Mouse (Mus musculus) cerebellum, postnatal 36 days (tissue): ENCODE data around the gene Arid3a.
"Not testable (repeated sequence)": the region's sequence is repeated elsewhere in the genome, so short reads cannot be mapped to it uniquely, and the experiment has no call there.

Experiments
- DNase-seq, 2 experiments: peaks; one replicate each; pipeline ENCODE4 v3.0.0; 2021 to 2022; ENCODE audit warnings: mixed read lengths in 2 of 2

The Arid3a gene

DNA sequence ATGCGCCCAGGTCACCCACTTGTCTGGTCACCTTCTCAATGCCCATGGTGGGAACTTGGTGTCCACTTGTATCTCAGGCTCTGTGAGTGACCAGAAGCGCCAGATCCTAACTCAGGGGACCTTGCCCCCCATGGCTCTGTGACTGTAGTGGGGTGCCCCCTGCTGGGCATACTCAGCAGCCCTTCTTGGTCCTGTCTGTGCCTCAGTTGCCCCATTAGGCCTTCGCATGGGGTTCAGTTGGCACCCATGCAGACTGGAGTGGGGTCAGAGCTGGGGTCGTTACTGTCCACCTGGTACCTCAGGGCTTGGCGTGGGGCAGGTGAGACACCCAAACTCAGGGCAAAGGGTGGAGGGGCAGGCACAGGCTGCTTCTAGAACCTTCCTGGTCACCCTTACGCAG is 27.1 kb downstream of the Arid3a start:
- DNase-seq = no peak

DNA sequence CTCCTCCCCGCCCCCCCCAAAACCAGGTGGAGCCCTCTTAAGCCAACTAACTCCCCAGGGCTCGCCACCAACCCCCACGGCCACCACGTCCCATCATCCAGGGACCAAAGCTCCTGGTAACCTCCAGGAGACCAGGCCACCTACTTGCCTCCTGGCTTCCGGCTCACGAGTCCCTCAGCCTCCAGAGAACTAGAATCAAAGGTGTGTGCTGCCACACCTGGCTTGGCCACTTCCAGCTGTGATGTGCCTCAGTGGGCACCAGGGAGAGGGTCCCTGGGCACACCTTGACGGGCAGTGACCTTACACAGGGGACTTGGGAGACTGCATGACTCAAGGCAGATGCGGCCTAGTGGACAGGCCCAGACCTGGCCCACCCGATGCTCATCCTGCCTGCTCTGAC is 28.8 kb downstream of the Arid3a start:
- no peak for DNase-seq

DNA sequence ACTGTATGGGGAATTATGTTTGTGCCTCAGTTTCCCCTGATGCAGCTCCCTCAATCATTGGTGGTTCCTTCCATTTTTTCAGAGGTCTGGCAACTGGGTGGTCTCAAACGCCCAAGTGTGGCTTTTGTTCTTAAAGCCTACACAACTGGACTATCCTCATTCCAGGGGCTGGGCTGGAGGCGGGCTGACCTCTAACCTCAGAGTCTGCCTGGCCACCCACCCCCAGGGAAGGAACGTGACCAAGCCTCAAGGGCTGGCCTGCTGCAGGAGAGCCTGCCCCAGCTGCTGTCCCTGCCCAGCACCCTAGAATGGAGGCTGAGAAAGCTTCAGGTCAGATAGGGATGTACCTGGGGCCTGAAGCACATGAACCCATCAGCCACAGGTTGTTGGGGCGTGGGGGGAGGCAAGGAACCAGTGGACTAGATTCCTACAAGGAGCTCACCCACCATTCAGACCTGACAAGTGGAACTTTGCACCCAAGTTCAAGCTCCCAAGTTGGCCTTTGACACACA is 29.9 kb downstream of the Arid3a start:
- no peak for DNase-seq

DNA sequence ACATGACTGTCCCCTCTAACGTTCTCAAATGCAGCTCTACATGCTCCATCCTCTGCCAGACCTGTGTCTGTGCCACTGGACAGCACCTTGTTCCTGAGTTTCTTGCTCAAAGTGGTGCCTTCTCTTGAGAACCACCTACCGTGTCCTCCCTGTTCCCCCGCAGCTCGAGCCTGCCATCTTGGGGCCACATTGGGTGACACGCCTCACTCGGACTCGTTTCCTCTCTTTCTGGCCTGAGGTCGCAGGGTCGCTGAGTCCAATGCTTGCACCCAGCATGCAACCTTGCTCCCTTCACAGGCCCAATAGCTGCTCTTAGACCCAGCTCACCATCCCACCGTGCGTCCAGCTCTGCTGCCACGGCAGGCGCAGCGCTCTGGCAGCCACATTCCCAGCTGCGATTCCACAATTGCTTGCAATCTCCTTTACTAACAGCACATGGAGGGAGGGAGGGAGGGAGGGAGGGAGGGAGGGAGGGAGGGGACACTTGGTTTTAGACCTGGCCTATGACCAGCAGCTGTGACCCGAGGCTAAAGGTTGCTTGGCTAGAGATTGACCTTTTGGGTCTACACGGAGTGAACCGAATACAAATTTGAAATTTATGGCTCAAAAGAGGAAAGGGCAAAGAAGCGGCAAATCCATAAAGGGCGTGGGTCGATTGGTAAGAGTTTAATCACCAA is 31.4 kb downstream of the Arid3a start:
- peak; percentile 81 to 83 for DNase-seq

DNA sequence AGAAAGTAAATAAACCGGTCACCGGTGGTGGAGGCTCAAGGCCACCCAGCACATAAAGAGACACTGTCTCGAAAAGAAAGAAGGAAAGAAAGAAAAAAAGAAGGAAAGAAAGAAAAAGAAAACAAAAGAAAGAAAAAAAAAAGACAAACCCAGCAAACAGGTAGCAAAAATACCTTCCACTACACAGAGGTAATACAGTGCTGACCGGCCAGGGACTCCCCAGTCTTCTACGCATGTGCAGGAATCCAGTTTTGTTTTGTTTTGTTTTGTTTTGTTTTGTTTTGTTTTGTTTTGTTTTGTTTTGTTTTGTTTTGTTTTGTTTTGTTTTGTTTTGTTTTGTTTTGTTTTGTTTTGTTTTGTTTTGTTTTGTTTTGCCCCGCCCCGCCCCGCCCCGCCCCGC is 32.6 kb downstream of the Arid3a start:
- DNase-seq = not testable (repeated sequence)

DNA sequence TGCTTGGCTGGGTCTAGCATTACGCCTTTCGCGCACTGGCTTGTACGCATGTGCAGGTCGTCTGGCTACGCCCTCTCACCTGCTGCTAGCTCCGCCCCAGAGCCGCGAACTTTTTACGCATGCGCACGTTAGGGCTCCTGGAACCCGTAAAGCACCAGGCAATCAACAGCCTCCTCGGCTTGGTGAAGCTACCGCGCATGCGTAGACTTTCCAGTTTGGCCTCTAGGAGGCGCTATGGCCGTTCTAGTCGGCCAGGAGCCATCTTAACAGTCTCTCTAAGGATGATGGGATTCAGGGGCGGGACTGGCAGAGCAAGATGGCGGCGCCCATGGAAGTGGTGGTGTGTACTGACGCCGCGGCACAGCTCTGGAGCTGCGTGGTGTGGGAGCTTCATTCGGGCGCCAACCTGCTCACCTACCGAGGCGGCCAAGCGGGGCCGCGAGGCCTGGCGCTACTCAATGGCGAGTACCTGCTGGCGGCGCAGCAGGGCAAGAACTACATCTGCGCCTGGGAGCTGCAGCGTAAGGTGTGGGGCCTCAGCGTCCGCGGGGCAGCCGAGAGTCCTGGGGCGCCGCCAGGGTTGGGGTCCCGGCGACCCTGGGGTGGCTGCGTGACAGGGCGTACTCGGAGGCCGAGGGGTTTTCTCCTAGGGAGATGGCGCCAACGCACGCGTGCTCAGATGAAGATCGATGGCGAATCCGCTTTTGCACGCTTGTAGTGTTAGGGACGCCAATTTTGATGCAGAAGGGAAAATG is 33.2 kb downstream of the Arid3a start, which contains the start of gene Wdr18:
TSS of gene Wdr18 (plus strand) at position 306 of the 755 bp plus-strand sequence.
- DNase-seq = peak; percentile 99 to 100

DNA sequence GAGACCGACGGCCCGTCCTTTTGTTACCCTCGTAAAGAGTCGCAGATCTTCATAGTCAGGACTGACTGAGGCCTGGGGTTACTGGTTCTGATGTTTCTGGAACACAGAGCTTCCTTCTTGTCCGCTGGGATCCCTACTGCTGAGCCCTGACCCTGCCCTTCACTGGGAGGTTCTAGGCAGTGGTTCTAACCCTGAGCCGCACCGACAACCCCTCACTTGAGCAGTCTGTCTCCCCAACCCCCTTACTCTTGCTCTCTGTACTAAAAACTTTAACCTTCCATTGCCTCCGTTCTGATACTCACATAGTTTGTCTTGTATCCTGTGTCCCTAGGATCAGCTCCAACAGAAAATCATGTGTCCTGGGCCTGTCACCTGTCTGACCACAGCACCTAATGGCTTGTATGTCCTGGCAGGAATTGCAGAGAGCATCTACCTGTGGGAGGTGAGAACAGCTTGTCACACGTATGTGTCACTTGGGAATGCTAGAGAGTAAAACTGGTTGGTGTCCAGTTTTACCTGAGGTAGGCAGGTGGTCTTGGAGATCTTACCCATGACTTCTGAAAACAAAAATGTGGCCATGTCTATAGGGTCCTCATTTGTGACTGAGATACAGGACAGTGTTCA is 33.9 kb downstream of the Arid3a start:
- no peak for DNase-seq

DNA sequence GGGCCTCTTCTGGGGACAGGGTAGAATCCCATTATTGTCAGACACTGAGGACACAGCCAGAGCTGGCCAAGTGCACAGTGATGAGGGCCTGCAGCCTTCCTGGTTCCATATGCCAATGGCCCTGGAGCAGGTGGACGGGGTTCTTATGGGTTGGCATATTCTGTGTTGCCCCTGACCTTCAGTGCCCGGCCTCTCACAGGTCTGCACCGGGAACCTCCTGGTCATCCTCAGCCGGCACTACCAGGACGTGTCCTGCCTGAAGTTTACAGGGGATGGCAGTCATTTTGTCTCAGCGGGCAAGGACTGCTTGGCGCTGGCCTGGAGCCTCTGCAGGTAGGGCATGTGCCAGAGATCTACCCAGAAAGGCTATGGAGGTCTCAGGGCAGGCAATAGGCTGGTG is 37.9 kb downstream of the Arid3a start:
- DNase-seq = no peak

DNA sequence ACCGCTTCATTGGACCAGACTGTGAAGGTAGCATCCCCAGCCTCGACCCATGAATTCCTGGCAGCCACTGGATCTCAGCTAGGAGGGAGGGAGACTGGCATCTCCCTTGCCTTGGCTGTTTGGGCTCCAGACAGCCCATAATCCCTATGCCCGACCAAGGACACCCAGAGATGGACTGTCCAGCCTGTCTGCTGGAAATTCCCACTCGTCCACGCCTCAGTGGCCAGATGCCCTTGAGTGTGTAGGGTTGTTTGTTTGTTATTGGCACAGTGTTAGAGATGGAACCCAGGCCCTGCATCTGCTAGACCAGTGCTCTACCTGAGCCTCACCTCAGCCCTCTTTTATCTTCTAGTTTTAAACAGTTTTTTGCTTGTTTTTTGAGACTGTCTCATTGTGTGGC is 38.5 kb downstream of the Arid3a start:
- no peak for DNase-seq

DNA sequence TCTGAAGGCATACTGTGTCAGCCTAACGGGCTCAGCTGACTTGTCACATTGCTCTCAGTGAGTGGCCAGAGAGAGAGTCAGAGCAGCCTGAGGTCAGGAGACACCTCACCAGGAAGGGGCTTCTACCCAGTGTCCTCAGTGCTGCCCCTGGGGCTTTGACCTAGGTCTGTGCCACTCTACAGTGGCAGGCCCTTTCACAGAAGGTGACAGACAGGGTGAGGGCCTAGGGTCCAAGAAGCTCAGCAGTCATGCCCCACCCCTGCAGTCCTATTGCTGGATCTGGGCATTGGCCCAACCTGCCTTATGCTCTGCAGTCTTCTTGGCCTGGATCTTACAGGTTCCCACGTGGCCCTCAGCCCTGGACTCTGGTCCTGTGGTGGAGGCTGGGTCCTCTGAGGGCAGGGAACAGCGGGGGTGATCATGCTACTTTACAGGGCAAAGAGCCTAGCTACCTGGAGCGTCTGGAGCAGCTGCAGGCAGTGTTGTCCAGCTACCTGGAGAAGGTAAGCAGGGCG is 40.1 kb downstream of the Arid3a start:
- DNase-seq = peak; percentile 67 to 72

DNA sequence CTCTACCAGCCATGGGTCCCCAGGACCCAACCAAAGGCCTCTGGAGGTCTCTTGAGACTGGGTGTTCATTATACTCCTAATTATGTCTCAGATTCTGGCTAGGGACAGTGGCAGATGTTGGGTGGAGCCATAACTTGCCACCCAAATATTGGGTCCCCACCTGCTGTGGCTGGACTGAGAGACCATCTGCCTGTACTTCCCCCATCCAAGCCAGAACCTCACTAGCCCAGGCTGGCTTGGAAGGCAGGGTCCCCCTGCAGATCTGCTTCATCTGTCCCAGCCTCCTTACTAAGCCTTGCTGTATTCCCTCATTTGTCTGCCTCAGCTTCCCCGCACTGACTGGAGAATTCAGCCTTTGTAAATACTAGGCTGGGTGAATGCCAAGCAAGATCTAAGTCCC is 41.3 kb downstream of the Arid3a start:
- no peak for DNase-seq

DNA sequence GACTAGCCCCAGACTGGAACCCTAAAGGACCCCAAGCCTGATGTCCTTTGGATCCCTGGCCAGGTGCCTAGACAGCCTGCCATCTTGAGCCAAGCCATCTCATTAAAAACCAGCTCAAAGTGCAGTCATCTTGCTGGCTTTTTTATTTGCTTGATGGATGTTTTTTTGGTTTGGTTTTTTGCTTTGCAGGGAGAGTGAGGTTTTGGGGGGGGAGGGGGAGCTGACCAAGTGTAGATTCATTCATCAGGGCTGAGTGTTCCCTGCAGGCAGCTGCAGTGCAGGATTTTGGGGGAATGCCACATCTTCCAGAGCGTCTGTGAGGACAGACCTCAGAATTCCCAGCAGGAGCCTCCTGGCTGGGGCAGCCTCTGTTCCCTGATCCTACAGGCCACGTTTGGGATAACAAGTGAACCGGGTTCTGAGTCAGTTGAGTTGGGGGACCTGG is 42.3 kb downstream of the Arid3a start:
- DNase-seq = no peak

DNA sequence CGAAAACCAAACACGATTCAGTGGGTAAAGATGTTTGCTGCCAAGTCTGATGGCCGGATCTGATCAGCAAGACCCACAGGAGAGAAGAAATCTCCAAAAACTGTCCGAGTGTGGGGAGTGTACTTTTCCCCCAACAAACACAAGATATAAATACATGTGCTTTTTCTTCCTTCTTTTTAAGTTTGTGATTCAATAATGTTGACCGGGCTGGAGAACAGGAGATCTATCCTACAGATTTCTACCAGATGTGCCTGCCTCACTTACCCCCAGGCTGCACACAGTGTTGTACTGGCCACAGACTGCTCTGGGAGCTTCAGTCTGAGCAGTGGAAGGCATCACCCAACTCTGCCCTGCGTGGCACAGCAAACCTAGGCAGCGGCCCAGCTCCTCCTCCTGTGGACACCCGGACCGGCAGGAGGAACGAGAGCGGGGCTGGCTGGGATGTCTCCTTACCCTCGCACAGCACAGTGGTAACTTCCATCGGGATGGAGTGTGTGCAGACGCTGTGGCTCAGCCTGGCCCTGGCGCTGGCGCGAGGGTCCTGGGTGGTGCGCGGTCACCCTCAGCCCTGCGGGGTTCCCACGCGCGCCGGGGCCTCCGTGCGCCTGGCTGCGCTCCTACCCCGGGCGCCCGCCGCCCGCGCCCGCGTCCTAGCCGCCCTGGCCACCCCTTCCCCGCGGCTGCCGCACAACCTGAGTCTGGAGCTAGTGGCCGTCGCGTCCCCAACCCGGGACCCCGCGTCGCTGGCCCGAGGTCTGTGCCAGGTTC is 43.8 kb downstream of the Arid3a start, which contains the start of gene Grin3b:
TSS of gene Grin3b (plus strand) at position 301 of the 768 bp plus-strand sequence.
- DNase-seq = peak; percentile 37 to 41

DNA sequence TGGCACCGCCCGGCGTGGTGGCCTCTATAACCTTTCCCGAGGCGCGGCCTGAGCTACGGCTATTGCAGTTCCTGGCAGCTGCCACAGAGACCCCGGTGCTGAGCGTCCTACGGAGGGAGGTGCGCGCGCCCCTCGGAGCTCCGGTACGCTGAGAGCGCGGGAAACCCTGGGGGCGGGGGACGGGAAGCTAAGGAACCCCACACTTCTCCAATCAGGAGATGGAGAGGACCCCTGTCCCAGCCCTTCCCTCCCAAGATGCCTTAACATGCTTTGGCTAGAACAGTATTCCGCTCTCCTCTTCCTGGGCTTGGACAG is 44.3 kb downstream of the Arid3a start:
- no peak for DNase-seq

DNA sequence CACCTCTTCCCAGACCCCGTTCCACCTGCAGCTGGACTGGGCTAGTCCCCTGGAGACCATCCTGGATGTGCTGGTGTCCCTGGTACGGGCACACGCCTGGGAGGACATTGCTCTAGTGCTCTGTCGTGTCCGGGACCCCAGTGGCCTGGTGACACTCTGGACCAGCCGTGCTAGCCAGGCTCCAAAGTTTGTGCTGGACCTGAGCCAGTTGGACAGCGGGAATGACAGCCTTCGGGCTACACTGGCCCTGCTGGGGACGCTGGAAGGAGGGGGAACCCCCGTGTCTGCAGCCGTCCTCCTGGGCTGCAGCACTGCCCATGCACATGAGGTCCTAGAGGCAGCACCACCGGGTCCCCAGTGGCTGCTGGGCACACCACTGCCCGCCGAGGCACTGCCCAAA is 46.0 kb downstream of the Arid3a start:
- DNase-seq = no peak

DNA sequence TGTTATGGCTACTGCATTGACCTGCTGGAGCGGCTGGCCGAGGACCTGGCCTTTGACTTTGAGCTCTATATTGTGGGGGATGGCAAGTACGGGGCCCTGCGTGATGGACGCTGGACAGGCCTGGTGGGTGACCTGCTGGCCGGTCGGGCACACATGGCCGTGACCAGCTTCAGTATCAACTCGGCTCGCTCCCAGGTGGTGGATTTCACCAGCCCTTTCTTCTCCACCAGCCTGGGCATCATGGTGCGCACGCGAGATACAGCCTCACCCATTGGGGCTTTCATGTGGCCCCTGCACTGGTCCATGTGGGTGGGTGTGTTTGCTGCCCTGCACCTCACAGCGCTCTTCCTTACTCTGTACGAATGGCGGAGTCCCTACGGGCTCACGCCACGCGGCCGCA is 47.2 kb downstream of the Arid3a start:
- no peak for DNase-seq

DNA sequence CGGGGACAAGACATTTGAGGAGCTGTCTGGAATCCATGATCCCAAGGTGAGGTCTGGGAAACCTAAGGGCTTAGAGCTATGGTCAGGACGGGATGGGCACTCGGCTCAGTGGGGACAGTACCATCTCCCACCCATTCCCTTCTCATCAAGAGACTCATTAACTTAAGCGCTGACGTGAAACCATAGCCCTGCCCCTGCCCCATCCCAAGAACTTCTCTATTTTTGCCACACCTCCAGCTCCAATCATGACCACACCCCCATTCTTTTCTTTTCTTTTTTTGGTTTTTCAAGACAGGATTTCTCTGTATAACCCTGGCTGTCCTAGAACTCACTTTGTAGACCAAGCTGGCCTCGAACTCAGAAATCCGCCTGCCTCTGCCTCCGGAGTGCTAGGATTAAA is 47.8 kb downstream of the Arid3a start:
- DNase-seq = no peak

DNA sequence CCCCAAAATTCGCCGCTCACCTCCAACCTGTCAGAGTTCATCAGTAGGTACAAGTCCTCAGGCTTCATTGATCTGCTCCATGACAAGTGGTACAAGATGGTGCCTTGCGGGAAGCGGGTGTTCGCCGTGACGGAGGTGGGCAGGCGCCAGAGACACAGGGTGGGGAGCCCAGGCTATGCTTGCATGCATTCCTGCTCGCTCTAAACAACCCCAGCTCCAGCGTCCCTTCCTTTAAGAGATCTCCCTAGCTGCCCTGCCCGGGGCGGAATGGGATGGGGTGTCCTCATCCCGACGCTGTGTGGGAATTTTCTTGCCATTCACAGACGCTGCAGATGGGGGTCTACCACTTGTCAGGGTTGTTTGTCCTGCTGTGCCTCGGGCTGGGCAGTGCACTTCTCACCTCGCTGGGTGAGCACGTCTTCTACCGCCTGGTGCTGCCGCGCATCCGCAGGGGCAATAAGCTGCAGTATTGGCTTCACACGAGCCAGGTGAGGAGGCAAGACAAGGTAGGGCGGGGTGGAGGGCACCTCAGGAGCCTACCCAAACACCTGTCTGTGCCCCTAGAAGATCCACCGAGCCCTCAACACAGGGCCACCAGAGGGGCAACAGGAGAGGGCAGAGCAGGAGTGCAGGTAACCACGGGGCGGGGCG is 49.4 kb downstream of the Arid3a start:
- DNase-seq = no peak

DNA sequence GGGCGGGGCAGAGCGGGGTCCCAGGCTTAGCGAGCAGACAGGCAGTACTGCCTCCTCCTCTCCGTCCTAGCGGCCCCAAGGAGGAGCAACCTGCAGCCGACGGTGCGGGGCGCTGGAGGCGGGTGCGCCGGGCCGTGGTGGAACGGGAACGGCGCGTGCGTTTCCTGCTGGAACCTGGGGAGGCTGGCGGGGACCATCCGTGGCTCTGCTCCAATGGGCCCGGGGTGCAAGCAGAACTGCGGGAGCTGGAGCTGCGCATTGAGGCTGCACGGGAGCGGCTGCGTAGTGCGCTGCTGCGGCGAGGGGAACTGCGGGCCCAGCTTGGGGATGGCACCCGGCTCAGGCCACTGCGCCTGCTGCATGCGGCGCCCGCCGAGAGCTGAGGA is 49.9 kb downstream of the Arid3a start:
- DNase-seq = no peak

DNA sequence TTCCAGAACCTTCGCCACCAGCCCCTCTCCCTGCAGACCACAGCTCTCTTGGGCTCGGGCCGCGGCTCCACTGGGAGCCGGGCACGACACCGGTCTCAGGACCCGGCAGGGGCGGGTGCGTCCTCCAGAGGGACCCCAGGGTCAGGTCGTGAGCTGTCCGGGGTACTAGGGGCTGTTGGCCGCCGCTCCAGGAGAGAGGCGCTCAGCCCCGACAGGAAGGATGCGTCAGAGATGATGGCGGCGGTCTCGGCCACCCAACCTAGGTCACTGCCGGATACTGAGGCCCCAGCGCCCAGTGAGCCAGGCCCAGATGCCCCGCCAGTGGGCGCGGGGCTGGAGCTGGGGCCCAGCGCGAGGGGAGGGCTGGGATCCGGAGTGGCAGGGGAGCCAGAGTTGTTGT is 50.5 kb downstream of the Arid3a start:
- DNase-seq = no peak

DNA sequence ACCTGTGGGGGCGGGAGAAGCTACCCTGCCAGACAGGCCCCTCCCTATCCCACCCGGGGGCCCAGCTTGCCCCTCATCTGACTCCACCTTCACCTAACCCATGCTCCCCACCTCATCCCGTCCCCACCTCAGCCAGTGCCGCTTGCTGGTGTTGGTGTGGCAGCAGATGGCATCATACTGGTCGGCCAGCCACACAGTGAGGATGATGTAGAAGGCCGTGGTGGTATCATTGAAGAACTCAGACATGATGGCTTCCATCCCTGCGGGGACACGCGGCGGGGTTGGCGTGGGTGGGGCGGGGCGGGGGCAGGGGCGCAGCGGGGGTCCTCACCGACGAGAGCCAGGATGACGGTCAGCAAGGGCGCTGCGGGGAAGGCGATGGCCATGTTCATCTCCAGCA is 51.2 kb downstream of the Arid3a start:
- no peak for DNase-seq
